Mouse (Mus musculus) urinary bladder, postnatal 4 days (tissue): ENCODE results near the gene Plekhg3.

ENCODE experiments used
- DNase-seq, 2 experiments: peaks; one replicate each; pipeline ENCODE4 v3.0.0; 2021 to 2022; ENCODE audit warnings: low spot score in 2 of 2

Gene Plekhg3

DNA sequence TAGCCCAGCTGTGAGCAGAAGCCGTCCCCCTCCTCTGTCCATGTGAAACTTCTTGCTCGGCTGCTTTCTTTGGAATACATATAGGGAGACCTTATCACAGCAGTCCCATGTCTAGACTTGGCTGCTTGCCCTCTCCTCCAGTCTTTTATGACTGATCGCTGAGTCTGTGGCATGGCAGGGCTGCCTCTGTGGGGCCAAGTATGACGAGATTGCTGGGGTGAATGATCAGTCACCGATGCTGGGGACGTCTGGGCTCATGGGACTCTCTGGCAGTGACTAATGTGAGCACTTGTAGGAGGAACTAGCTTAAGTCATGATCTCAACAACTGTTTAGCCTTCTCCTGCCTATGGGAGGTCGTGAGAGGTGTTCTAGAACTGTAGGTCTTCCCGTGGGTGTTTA, 21.6 kb downstream of the Plekhg3 start:
- DNase-seq = peak in 1 of 2 experiments; percentile 64

DNA sequence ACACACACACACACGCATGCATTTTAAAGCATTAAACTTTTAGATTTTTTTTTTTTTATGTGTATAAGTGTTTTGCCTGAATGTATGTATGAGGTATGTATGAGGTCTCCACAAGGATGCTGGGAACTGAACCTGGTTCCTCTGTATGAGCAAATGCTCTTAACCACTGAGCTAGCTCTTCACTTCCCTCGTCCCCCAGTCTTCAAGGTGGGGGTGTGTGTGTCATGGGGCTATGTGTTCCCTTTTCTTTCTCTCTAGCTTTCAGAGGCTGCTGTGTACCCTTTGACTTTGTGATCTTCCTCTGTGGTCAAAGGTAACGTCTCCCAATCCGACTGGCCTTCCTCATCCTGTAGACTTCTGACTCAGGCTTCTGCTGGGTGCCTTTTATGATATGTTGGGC, 22.3 kb downstream of the Plekhg3 start:
- DNase-seq = no peak

DNA sequence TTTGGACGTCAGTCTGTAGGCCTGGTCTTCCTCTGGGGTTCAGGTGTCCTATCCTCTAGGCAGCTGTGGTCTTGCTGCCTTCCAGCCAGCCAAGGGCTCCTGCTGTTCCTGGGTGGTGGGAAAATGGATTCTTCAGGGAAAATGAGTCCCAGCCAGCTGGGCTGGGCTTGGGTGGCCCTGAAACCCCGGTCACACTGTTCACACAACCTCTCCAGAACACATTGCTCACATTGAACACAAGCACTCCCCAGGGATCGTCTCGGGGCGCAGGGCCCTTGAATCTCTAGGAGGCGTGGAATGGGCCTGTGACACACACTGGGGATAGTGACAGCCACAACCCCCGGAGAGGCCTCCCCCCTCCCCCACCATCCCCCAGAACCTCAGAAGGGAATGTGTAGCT, 23.2 kb downstream of the Plekhg3 start:
- peak in 1 of 2 experiments; percentile 59 for DNase-seq

DNA sequence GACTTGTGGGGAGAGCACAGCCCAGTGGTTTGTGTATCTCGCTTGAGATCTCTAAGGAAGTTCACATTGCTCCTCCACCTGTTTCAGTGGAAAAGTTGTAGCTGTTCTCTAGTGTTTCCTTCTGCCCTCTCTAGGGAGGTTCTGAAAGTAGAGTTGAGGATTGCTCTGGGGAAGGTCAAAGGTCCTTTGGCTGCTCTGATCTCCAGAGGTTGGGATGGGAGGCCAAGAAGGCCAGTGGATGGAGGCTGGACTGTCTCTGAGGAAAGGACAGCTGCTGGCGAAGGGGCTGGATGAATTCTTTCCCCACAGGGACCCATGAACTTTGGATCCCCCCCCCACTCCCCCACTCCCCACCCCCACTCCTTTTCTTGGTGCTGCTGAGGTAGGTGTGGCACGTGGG, 23.7 kb downstream of the Plekhg3 start:
- no peak for DNase-seq

DNA sequence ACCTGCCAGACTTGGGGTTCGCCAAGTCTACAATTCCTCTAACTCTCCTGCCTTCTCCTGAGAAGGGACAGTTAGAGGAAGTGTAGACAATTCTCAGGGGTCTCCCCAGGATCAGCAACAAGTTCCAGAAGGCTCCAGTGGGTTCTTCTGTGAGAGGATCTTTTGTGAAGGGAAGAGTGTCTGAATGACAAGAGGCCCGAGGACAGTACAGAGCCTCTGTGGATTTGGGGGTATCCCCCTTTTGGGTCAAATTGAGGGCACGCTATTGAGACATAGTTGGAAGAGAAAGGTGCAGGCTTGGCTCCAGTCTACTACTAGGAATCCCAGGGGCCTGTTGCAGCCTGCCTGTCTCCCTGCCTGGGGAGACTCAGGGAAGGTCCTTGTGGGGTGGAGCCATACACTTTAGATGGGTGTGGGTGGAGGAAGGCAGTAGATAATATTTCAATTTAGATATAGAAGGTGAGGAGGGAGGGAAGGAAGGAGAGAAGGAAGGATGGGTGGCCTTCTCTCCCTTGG, 24.2 kb downstream of the Plekhg3 start:
- DNase-seq = no peak

DNA sequence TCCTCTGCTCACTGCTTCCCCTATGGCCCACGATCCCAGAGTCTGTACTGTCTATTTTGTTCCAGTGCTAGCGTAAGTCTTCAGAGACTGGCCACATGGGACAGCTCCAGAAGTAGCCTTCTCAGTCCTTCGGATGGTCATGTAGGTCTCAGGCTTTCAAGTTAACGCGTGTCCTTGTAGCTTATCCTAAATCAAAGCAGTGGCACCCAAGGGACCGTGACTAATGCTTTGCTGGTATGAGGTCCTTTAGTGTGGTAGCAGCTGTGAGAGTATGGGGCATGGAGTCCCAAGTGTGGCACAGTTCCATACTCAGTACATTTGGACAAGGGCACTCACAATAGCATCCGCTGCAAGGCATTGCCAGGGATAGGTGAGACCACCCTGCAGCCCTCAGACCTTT, 25.5 kb downstream of the Plekhg3 start:
- DNase-seq = no peak

DNA sequence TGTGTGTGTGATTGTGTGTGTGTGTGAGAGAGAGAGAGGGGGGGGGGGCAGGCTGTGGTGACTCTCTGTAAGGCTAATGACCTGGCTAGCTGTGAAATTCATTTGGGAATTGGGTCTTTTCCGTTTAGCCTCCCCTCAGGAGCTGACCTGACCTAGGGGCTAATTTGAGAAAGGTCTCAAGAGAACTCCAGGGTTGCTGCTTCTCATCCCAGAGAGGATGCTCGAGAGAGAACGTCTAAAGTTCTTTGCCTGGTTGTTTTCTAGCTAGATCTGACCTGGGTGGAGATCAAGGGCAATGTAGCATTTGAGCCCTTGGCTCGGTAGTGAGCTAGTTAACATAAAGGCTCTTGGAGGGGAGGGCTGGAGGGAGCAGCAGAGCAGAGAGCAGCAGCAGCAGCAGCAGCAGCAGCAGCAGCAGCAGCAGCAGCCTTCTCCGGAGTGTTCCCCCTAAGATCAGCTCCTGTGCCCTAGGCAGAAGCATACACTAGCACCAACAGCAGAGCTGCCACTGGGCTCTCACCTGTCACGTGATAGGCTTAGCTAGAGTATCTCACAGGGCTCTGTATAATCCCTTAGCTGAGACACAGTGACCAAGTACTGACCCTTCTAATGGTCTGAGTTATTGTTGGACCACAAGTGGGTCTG, 26.2 kb downstream of the Plekhg3 start:
- DNase-seq = no peak

DNA sequence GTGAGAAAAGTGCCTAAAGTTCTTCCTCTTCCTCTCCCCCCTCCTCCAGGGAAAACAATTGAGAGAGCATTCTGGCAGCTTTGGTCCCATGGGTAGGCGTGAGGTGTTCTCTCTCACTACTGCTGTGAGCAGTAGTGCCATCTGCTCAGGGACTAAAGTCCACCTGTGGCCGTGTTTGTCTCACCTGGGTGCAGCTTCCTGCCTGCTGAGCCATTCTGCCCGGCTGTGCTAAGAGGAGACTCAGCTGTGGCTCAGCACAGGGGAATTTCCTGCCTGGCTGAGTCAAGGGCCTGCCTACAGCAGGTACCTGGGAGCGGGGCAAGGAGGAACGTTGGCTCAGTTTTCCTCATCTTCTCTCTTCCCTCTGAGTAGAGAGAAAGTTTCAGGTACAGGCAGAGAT, 27.5 kb downstream of the Plekhg3 start:
- DNase-seq = no peak

DNA sequence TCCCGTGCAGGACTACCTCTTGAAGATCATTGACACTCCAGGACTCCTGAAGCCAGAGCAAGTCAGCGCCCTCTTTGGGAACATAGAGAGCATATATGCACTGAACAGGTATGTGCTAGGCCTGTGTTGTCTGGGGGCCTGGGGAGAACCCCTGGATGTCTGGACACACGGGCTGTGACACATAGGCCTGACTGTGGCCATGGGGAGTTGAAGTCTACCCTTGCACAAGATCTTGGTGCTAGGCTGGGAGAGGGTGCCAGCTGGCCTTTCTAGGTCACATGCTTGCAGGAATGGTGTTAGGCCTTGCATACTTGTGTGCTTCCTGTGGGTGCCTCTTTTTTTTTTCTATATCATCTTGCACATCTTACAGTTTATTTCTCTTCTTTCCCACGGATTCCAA, 31.5 kb downstream of the Plekhg3 start:
- peak in 1 of 2 experiments; percentile 56 for DNase-seq

DNA sequence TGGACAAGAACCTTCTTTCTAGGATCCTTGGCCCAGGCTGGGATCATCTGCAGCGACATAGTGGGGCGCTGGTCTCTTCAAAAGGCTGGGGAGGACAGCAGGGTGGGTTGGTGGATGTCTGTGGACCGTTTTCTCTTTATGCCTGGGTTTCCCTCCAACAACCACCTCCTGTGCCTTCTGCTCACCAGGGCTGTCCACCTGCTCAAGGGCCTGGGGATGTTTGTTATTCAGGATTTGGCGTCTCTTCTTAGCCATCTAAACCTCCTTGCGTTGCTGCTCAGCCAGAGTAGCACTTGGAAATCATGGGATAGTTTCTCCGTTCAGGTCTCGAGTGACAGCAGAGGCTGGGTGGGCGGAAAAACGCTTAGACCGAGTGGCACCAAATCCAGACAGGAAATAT, 35.6 kb downstream of the Plekhg3 start:
- no peak for DNase-seq

DNA sequence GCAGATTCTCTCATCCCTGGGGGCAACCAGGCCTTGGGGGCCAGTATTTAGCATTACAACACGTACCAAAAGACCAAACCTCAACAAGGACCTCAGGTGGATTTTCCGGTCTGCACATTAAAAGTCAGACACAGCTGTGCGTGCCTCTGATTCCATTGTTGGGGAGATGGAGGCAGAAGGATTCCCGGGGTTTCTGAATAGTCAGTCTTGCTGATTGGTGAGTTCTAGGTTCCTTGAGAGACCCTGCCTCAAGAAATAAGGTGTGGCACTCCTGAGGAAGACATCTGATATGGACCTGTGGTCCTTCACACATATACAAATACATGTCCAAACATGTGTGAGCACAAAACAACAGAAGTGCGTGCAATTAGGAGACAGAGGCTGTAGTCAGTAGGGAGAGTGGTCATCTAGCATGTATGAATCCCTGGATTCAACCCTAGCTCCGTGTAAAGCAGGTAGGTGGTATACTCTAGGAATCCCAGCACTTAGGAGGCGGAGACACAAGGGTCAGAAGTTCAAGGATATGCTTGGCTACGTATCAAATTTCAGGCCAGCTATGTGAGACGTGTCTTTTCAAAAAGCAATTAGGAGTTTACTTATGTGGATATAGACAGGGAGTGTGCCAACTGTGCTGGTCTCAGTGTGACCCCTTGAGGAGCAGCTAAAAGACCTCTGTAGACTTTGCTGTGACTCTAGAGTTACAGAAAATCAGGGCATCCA, 39.7 kb downstream of the Plekhg3 start:
- no peak for DNase-seq

DNA sequence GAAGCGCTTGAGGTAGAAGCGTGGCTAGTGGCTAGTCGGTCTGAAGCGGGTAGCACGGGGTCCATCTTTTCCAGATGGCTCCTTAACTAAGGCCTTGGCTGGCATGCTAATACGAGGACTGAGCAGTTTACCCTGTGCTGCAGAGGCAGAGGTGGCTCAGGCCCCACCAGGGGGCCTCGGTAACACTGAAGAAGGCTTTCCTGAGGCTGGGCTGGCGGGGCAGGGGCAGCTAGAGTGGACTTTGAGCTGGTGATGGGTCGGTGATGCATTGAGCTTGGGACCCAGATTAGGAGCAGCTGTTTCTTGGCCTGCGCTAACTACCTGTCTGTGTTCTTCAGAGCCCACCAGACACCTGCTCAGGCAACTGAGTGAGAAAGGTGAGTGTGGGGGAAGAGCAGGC, 40.6 kb downstream of the Plekhg3 start:
- DNase-seq = no peak

DNA sequence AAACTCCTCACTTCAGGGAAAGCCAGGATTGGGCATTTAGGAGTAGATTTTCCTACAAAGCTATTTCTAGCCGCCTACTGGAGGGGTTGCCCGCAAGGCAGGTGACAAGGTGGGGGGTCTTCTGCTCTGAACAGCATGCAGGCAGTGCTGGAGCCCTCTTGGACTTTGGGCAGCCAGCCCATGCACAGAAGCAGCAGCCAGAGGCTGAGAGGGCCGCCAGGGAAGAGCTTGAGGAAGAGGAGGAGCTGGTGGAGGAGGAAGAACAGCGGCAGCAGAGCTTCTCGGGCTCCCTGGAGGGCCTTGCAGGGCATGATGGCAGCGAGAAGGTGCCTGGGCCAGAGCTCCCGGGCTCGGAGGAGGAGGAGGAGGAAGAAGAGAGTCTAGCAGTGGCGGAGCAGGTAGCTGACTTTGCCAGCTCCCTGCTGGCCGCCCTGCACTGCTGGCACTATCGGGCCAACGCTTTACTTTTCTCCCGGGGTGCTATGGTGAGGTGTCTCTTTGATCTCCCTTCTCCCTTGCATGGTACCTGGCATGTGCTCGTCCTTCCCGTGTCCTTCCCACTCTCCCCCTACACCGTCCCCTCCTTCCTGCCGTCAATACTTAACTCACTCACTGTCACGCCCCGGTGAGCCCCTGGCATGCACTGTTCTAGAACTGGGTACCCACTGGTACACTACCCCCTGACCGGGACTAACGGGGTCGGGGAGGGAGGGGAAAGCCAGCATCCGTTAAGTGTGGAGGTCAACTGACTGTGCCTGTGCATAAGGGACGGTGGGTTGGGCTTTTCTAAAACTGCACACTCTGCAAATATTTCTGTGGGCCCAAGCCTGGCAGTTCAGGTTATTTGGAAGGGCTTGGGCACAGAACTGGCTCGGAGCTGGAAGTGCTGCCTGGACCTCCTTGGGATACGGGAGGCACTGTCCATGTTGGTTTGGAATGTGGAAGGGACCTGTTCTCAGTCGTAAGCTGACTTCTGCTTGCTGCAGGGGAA, 41.9 kb downstream of the Plekhg3 start:
- no peak for DNase-seq

DNA sequence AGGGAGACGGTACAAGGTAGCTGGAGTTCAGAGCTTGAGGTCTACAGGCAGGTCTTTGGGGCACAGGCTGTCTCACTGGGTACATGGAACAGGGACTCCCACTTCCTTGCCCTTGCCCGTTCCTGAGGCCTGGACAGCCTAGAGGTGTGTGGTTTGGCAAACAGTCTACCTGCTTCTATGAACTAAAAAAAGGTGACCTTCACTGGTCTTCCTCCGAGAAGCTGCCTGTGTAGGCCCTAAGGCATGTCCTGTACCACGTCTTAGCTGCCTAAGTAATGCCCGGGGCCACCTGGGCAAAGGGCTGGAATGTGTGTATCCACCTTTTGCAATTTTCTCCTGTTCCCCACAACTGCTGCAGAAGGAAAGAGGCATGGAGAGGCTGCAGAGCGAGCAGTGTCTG, 42.7 kb downstream of the Plekhg3 start:
- no peak for DNase-seq

DNA sequence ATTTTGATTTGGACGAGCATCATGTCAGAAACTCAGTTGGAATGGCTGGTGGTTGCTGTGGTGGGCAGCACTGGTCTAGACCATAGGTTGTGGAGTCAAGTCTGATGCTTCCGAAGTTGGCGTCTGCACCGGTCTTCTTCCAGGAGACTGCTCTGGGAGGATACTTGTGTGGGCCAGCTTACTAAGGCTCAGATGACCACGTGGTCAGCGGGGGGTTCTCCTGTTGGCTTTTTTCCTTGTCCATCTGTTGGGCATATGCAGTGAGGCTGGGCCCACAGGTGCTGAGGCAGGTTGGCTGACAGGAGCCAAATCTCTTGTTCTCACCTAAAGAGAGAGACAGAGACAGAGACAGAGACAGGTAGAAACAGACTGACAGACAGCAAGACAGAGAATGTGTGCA, 44.1 kb downstream of the Plekhg3 start:
- no peak for DNase-seq

DNA sequence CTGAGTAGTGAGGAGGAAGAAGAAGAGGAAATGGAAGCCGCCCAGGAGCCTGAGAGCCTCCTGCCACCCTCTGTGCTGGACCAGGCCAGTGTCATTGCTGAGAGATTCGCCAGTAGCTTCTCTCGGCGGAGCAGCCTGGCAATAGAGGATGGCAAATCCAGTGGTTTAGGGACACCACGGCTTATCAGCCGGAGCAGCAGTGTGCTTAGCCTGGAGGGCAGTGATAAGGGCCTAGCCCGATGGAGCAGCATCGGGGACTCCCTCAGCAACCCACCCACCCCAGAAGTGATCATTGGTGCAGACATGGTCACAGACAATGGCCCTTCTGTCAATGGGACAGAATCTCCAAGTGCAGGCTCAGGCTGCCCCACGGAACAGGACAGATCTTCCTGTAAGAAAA, 45.4 kb downstream of the Plekhg3 start:
- DNase-seq = no peak

DNA sequence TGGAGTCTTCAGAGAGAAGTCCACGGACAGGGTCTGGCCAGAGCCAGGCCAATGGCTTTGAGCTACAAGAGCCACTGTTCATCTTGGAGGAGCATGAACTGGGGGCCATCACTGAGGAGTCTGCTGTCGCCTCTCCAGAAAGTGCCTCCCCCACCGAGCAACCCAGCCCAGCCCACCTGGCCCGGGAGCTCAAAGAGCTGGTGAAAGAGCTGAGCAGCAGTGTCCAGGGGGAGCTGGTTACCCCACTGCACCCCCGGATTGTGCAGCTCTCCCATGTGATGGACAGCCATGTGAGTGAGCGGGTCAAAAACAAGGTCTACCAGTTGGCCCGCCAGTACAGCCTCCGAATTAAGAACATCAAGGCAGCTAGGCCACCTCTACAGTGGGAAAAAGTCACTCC, 46.1 kb downstream of the Plekhg3 start:
- DNase-seq = no peak

DNA sequence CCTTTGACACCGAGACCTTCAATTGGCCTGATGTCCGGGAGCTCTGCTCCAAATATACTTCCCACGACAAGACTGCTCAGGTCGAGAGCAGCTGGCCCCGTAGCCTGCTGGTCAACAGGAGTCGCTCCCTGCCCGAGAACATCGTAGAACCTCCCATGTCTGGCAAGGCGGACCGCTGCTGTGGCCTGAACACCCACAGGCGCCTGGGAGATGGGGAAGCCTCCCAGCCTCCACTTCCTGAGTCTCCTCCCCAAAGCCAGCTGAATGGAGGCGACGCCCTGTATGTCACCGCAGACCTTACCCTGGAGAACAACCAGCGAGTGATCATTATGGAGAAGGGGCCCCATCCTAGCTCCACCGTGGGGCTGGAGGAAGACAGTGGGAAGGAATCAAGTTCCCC, 47.2 kb downstream of the Plekhg3 start:
- no peak for DNase-seq

DNA sequence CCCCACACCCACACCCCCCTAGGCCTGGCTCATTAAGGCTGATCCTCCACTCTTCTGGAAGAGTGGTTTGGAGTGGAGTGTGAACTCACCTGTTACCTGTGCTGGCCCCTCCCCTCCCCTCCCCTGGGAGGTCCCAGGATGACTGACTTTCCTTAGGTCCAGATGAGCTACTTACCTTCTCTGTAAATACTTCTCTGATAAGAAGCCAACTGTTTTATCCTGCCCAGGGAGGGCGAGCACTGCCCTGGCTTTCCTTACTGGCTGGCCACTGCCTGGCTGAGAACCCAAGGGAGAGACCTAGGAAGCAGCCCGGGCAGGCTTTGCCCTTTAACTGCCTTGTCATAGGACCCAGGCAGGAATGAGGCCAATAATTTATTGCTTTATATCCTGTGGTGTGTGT, 47.8 kb downstream of the Plekhg3 start:
- no peak for DNase-seq

DNA sequence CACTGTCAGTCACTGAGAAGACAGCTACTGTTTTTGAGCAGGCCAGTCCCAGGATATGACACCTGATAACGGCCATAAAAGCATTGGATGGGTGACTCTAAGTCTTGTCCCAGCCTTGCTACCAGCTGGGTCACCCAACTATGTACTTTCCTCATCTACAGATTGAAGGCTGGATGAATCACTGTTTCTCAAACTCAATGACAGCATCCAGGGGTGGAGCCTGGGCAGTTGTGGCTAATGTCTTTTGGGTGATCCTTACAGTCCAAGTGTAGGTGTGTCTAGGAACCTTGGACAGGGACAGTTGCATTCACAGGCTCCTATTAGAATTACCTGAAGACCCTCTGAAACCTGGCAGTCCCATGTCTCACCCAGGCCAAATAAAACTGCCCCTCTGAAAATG, 49.1 kb downstream of the Plekhg3 start:
- DNase-seq = no peak

DNA sequence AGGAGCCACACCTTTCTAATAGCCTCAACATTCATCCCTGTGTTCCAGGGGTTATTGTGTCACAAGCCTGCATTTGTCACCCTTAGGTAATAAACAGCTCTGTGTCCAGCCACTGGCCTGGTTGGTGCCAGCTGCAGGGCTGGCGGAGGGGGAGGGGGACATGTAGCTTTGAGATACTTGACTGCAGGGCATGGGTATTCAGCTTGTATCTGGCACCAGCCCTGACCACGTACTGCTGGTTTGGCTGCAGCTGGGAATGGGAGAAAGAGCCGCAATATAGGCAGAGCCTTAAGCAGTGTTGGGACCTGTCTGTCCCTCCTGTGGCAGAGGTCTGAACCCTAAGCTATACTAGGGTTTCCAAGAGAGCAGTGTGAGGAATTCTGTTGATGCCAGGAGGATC, 51.4 kb downstream of the Plekhg3 start:
- DNase-seq = no peak

DNA sequence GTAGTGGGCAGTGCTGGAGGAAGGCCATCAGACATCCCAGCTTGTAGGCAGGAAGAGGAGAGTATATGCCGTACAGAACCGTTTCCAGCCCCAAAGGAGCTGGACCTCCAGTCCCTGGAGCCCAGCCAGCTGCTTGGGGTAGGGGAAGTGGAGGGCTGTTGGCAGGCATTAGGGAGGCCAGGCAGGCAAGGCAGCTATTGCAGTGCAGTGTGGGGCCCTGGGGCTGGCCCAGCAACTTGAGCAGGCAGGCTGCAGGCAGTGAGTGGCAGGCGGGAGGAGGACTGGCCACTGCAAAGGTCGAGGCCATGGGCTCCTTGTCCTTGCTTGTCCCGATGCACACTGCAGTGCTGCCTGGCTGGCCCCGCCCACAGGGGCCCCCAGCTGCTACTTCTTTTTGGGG, 52.1 kb downstream of the Plekhg3 start:
- DNase-seq = peak in 1 of 2 experiments; percentile 55
